Mouse (Mus musculus) layer of hippocampus, adult 11-12 months (tissue): ENCODE measurements at regions not wholly inside any gene's neighbourhood (a gene's known extent, or its start where the extent isn't known, plus 50 kb on each side); places are given as distances from the start of the nearest gene placed in this dataset.

Experiments used
- DNase-seq: peaks from one replicate; pipeline ENCODE4 v3.0.0; 2022; ENCODE audit warnings: low spot score

DNA sequence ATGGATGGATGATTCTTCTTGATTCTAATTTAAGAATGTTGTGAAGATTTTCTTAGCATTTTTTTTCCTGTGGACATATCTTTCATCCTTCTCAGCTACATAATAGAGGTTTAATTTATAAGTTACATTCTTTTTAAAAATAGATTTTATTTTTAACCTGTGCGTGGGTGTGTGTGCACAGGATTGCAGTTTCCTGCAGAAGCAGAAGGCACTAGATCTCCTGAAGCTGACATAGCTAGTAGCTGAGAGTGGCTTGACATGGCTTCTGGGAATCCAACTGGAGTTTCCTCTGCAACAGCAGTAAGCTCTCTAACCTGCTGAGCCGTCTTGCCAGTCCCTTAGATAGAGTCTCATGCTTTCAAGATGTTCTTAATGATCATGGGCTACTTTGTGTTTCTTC, 377.5 kb downstream of the Lrriq3 start:
- no peak for DNase-seq

DNA sequence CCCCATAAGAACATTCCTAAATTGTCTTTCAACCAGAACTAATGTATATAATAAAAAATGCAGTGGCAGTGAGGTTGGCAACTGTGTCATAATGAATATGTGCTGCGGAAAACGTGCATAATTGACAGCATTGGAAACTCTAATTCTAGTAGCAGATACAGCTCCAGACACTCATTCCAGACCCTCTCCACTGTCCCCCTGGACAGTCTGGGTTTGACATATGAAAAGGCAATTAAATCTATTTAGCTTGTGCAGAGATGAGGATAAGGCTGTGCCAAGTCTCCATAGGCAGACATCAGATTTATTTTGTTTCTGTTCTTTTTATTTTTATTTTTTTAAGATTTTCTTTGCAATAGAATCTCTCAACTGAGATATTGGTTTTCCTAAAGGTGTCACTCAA, 392.3 kb downstream of the Lrriq3 start:
- DNase-seq: no peak

DNA sequence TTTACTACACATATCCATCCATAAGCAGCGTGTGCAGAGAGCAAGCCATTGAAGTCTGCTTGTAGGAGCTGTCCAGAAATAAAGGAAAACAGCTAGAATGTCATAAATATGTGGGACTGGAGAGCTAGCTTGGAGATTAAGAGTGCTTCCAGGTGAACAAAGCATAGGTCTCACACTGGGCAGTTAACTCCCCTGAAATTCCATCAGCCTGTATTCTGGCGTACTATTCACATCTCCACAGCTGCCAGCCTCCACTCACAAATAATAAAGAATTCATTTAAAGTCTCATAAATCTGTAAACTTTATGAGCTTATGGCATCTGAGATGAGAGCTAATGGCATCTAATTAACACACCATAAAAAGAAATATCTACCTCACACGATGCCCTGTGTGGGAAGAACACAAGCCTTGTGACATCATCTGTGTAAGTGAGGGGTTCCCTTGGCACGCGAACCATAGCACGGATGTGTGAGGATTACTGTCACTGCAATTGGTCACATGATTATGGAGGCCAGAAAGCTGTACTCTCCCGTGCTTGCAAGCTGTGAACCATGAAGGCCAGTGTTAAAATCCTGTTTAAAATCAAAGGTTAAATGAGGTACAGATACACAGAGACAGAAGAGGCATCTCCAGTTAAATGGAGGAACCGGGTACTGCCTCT, 394.8 kb downstream of the Lrriq3 start:
- no peak for DNase-seq

DNA sequence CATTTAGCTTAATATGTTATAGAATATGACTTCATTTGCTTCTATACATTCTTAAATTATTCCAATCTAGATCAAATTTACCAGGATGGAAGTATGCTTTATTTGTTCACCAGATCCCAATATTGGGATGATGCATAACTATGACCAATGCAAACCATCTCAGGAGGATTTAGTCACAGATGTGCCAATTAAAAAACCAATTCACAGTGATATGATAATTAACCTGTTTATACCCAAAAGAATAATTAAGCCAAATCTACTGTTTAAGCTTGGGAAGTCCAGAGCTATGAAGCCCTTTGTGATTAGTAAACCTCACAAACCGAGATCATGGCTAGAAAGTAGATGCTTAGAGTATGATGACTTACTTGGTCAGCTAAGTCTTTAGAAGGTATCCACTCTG, 397.4 kb downstream of the Lrriq3 start:
- no peak for DNase-seq

- no peak for DNase-seq
Measured at GRCm38 (mm10) chr3:155510161-155510857, 417.1 kb downstream of the Lrriq3 start.

- DNase-seq: no peak
Measured at GRCm38 (mm10) chr3:155513885-155514284, 420.7 kb downstream of the Lrriq3 start.

DNA sequence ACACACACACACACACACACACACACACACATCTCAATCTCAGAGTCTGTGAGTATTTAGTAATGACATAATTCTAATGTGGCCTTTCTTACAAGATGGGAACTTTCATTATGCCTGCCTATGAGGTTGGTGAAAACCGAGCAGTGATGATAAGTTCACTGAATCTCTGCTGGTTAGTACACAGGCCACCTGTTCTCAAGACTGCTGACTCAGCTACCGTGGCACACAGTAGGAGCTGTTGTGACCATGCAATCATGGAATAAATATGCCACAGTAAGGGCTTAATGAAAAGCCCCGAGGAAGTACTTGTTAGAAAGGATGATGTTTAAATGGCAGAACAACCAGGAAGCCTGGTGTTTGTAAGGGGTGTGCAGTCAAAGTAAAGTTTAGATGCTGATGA, 436.1 kb downstream of the Lrriq3 start:
- no peak for DNase-seq

- no peak for DNase-seq
Measured at GRCm38 (mm10) chr3:155530811-155531210, 437.6 kb downstream of the Lrriq3 start.

GRCm38 (mm10) chr3:155532075-155532474, 438.8 kb downstream of the Lrriq3 start:
- DNase-seq: no peak

DNA sequence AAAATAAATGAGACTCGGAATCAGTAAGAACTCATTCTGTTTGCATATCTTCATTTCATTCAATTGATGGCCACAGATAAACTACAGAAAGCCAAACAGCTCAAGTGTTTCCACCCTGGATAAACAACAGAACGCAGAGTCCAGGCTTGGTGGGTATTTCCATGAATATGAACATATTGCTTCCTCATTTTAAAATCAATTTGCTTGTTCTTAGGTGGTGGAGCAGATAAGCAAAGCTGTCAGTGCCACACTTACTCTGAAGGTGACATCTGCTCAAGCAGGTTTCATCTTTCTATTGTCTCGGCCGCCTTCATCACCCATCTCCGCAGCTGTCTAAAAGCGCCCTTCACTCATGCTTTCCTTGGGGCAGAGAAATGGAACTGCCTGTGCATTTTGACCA, 455.0 kb downstream of the Lrriq3 start:
- DNase-seq: peak; percentile 5

DNA sequence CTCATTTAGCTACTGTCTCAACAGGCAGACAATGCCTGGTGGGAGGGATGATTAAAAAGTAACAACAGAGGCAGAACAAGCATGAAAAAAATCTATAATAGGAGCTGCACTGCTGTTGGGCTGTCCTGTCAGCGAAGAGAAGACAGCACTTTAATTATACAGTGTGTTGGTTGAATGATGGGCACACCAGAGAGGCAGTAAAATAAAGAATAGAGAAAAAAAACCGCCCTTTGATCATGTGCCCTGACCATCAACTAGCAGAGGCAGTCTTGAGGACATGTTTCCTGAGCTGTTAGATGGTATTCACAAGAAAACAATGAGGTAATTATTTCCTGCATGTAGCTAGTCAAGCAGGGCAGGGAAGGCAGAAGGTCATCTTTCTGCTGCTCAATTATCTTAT, 483.9 kb downstream of the Lrriq3 start:
- DNase-seq: no peak

GRCm38 (mm10) chr3:155604001-155604400, 510.8 kb downstream of the Lrriq3 start:
- DNase-seq: no peak
